Mouse (Mus musculus) lung, embryonic 14.5 days (tissue): ENCODE results near the gene Tmem238. TPM values are rescaled to one million over a fixed set of nuclear protein-coding genes. Genes with fewer than 3 reads are reported as not detected.

ENCODE experiments used
- ATAC-seq: fragments of 200-750 bp; cut with Nextera tagmentation; 2 replicates; pipeline ENCODE4 v1.8.0; 2017; ENCODE audit warnings: mild to moderate bottlenecking, moderate TSS enrichment, moderate library complexity; ENCODE audit not compliant: insufficient read depth
- DNase-seq: peaks from one replicate; pipeline ENCODE4 v3.0.0-alpha.2; 2015
- H3K27ac ChIP-seq: fragments of 300-500 bp; sonication (generic); 2 replicates; pipeline ENCODE4 v1.5.1; 2014; ENCODE audit warnings: low read depth, mild to moderate bottlenecking, moderate library complexity
- H3K27me3 ChIP-seq: fragments of 300-500 bp; sonication (generic); 2 replicates; pipeline ENCODE4 v1.6.1; 2014; ENCODE audit warnings: low read length, control low read depth; ENCODE audit not compliant: insufficient read depth
- H3K36me3 ChIP-seq: fragments of 300-500 bp; sonication (generic); 2 replicates; pipeline ENCODE4 v1.6.1; 2014; ENCODE audit warnings: control low read depth; ENCODE audit not compliant: insufficient read depth
- H3K4me1 ChIP-seq: fragments of 300-500 bp; sonication (generic); 2 replicates; pipeline ENCODE4 v1.6.1; 2014; ENCODE audit warnings: antibody characterized with exemption, control low read depth; ENCODE audit not compliant: insufficient read depth
- H3K4me2 ChIP-seq: fragments of 300-500 bp; sonication (generic); 2 replicates; pipeline ENCODE4 v1.6.1; 2014; ENCODE audit warnings: mild to moderate bottlenecking
- H3K4me3 ChIP-seq: fragments of 300-500 bp; sonication (generic); 2 replicates; pipeline ENCODE4 v1.5.1; 2014; ENCODE audit warnings: low read depth, low read length
- H3K9ac ChIP-seq: fragments of 300-500 bp; sonication (generic); 2 replicates; pipeline ENCODE4 v1.6.1; 2014
- H3K9me3 ChIP-seq: fragments of 300-500 bp; sonication (generic); 2 replicates; pipeline ENCODE4 v1.6.1; 2016; ENCODE audit warnings: low read depth, low read length, control low read depth
- CTCF ChIP-seq: IDR thresholded peaks from 2 replicates; pipeline ENCODE4 v1.5.1; 2016; ENCODE audit warnings: antibody characterized with exemption, low read depth
- WGBS: fragments of 180-500 bp; shearing (Covaris S2); extraction: QIAGEN DNeasy Blood & Tissue Kit; methylation state at CpG from one replicate; pipeline ENCODE4 v1.1.7; 2014; 5-methylcytosine and 5-hydroxymethylcytosine counted together
- polyA plus RNA-seq: library from polyadenylated mRNA; unstranded; fragments of >200 nt; fragmentation: Nextera tagmentation; extraction: Ambion mirVana; gene quantifications from 2 replicates; pipeline ENCODE4 v1.2.1, GENCODE M21; 2014

Tmem238 gene
- polyA plus RNA-seq, 1 experiment from 2014 or later: 11.7 TPM

- H3K27me3 ChIP-seq: no peaks in the 10 kb centered on the region
- DNase-seq (no peak), ATAC-seq (no peak)
- no peak overlapping the region for H3K9ac ChIP-seq
- peak overlapping the region; percentile 27 for H3K4me3 ChIP-seq
- no peaks in the 10 kb centered on the region for H3K9me3 ChIP-seq
- H3K36me3 ChIP-seq: peaks cover 16% of the 10 kb centered on the region
- H3K4me1 ChIP-seq: peaks cover 5% of the 10 kb centered on the region; the same call in 1 of the 2 replicates
- peak overlapping the region; percentile 19; the same call in 1 of the 2 replicates for H3K27ac ChIP-seq
- H3K4me2 ChIP-seq: peak overlapping the region; percentile 60
- no peak for TF ChIP-seq CTCF
- WGBS: 47% methylated on average over 10 of the region's 10 CpGs
These were observed 50.4 kb downstream of the Tmem238 start for GRCm38 (mm10) chr7:4739041-4739543.

Other genes with a start within 250 kb of the Tmem238 start
- gene Syt5, start 242.1 kb downstream of the Tmem238 start, polyA plus RNA-seq: 3.9 and 4.9 TPM in 2 replicates
- not detected in 2 replicates for gene Ptprh, start 185.6 kb downstream of the Tmem238 start, polyA plus RNA-seq
- 1.0 and 1.3 TPM in 2 replicates for gene Tmem86b, start 158.2 kb downstream of the Tmem238 start, polyA plus RNA-seq
- 7.6 and 7.8 TPM in 2 replicates for gene Ppp6r1, start 130.6 kb downstream of the Tmem238 start, polyA plus RNA-seq
- 94.0 and 98.5 TPM in 2 replicates for gene Hspbp1, start 104.6 kb downstream of the Tmem238 start, polyA plus RNA-seq
- gene Brsk1, start 99.1 kb downstream of the Tmem238 start, polyA plus RNA-seq: 1.4 and 1.6 TPM in 2 replicates
- not detected in 2 replicates for gene Tmem150b, start 64.4 kb downstream of the Tmem238 start, polyA plus RNA-seq
- gene Kmt5c, start 49.5 kb downstream of the Tmem238 start, polyA plus RNA-seq: 51.3 and 53.1 TPM in 2 replicates
- 37.3 and 40.1 TPM in 2 replicates for gene Cox6b2, start 36.6 kb downstream of the Tmem238 start, polyA plus RNA-seq
- not detected in 2 replicates for gene Fam71e2, start 18.4 kb downstream of the Tmem238 start, polyA plus RNA-seq
- gene Il11, start 6.8 kb downstream of the Tmem238 start, polyA plus RNA-seq: not detected in 2 replicates
- not detected in 2 replicates for gene Tmem190, start 6.7 kb downstream of the Tmem238 start, polyA plus RNA-seq
- gene Rpl28, start 3.2 kb upstream of the Tmem238 start, polyA plus RNA-seq: 294 and 337 TPM in 2 replicates
- gene Ube2s, start 22.9 kb upstream of the Tmem238 start, polyA plus RNA-seq: 428 and 470 TPM in 2 replicates
- 1.1 and 1.3 TPM in 2 replicates for gene Shisa7, start 55.0 kb upstream of the Tmem238 start, polyA plus RNA-seq
- gene Isoc2b, start 80.6 kb upstream of the Tmem238 start, polyA plus RNA-seq: 5.8 and 6.1 TPM in 2 replicates
- gene Isoc2a, start 87.5 kb upstream of the Tmem238 start, polyA plus RNA-seq: 0.88 and 0.91 TPM in 2 replicates
- not detected in 2 replicates for gene Gm36210, start 116.9 kb upstream of the Tmem238 start, polyA plus RNA-seq
- 4.2 and 4.3 TPM in 2 replicates for gene Zfp628, start 125.6 kb upstream of the Tmem238 start, polyA plus RNA-seq
- 1.4 and 2.3 TPM in 2 replicates for gene Nat14, start 132.4 kb upstream of the Tmem238 start, polyA plus RNA-seq
- 2.1 and 2.2 TPM in 2 replicates for gene Ssc5d, start 136.1 kb upstream of the Tmem238 start, polyA plus RNA-seq
- 0.13 and 0.46 TPM in 2 replicates for gene Sbk2, start 174.8 kb upstream of the Tmem238 start, polyA plus RNA-seq
- 0.76 and 0.87 TPM in 2 replicates for gene Sbk3, start 181.5 kb upstream of the Tmem238 start, polyA plus RNA-seq
- gene Zfp579, start 206.5 kb upstream of the Tmem238 start, polyA plus RNA-seq: 35.1 and 35.9 TPM in 2 replicates
- gene Zfp524, start 224.8 kb upstream of the Tmem238 start, polyA plus RNA-seq: 13.6 and 13.8 TPM in 2 replicates
- 41.9 and 46.4 TPM in 2 replicates for gene Fiz1, start 225.0 kb upstream of the Tmem238 start, polyA plus RNA-seq
- 0.74 TPM in 1 of 2 replicates, not detected in the other for gene Gm44973, start 225.8 kb upstream of the Tmem238 start, polyA plus RNA-seq
- 7.4 TPM in 2 replicates for gene Zfp865, start 230.7 kb upstream of the Tmem238 start, polyA plus RNA-seq
- gene Ccdc106, start 230.9 kb upstream of the Tmem238 start, polyA plus RNA-seq: 5.6 and 6.0 TPM in 2 replicates
- not detected in 2 replicates for gene 4632433K11Rik, start 244.5 kb upstream of the Tmem238 start, polyA plus RNA-seq
- 4.2 and 4.6 TPM in 2 replicates for gene Zfp784, start 248.8 kb upstream of the Tmem238 start, polyA plus RNA-seq